Mouse (Mus musculus): ENCODE results near the gene Vps13d. TPM values are rescaled to one million over a fixed set of nuclear protein-coding genes. Genes with fewer than 3 reads are reported as not detected.
A peak's percentile ranks its signal among the peaks of the same experiment; 100 is the strongest.

The Vps13d gene
- polyA plus RNA-seq, 1 experiment from 2014 or later: 6.1 TPM

DNA sequence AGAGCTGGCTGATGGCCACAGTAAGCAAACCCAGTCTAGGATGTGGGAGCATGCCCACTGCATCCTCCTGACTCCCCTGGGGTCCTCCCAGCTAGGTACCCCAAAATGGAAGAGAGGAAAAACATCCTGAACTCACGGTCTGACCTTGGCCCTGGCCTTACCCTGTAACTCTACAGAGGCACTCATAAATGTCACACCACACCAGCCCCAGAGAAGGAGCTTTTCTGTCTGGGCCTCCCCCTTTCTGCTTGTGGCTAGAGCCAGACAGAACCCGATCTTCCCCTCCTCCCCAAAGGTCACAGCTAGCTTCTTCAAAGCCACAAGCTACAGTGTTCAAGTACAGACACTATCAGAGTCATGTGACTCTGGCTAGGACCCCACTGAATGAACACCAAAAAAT, 26.6 kb upstream of the Vps13d start:
- Histone ChIP-seq H3K4me1 (replicated peaks) (no peaks in the 10 kb centered on the region), H3K27ac (no peak overlapping the region), H3K9me3 (no peaks in the 10 kb centered on the region), H3K27me3 (ENCODE audit: insufficient read depth, poor library complexity, severe bottlenecking) (no peaks in the 10 kb centered on the region), H3K4me3 (no peak overlapping the region), H3K36me3 (no peaks in the 10 kb centered on the region)
- DNase-seq (ENCODE audit: low spot score): no peak
- WGBS: 72% methylated on average over 2 of the region's 2 CpGs

DNA sequence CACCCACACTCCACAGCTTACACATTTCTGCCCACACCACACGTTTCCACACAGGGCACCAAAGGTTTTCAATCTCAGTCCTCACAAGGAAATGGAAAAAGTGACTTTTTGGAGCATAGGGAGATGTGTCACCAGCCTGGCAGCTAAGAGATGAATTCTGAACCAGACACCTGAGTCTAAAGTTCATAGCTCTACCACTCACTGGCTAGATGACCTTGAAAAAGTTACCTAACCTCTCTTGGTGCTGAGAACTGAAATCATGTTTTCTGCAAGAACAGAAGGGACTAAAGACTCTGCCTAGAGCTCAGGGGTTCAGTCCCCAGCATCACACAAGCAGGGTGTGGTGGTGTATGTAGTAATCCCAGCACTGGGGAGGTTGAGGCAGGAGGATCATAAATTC, 25.2 kb upstream of the Vps13d start:
- DNase-seq (ENCODE audit: low spot score): no peak
- no peak overlapping the region for H3K4me3 ChIP-seq
- WGBS: 82% methylated on average over 1 of the region's 1 CpGs
- H3K36me3 ChIP-seq: no peaks in the 10 kb centered on the region
- H3K4me1 ChIP-seq (replicated peaks): peaks cover 5% of the 10 kb centered on the region; the same call in 1 of the 2 replicates
- no peak overlapping the region for H3K27ac ChIP-seq
- no peaks in the 10 kb centered on the region for H3K27me3 ChIP-seq (ENCODE audit: insufficient read depth, poor library complexity, severe bottlenecking)
- H3K9me3 ChIP-seq: no peaks in the 10 kb centered on the region

DNA sequence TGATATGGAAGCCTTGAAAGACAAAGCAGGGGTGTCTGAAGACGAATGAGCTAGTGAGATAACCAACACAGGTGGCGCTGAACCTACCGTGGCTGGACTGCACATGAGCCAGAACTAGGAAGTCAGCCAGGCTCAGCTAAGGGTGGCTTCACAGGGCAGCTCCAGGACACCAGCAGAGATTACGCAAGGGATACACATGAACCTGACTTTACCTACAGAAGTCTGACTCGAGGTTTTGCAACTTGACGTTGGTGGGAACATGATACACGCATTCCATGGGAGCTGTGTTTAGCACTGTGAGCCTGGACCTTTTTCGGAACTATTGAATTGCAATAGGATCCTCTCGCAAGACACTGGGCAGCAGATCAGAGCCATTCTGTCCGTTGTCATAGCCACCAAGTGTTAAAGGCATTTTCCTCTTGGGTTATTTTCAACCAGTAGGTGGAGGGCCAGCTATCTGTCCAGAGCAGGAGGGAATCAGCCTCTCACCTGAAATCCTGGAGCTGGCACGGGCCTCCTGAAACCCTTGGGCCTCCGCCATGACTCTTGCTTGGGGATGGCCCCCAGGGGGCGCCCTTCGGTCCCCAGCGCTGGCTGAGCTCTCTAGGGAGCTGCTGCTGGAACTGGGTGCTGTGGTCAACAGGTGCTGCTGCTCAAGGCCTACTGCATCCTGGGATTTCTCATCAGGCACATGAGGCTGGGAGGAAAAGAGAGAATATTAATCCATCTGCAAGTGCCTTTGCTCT, 24.6 kb upstream of the Vps13d start:
- Histone ChIP-seq H3K4me1 (replicated peaks) (peaks cover 11% of the 10 kb centered on the region), H3K36me3 (no peaks in the 10 kb centered on the region), H3K4me3 (no peak overlapping the region), H3K27ac (no peak overlapping the region), H3K9me3 (no peaks in the 10 kb centered on the region), H3K27me3 (ENCODE audit: insufficient read depth, poor library complexity, severe bottlenecking) (no peaks in the 10 kb centered on the region)
- 69% methylated on average over 15 of the region's 15 CpGs for WGBS
- DNase-seq (ENCODE audit: low spot score): no peak

DNA sequence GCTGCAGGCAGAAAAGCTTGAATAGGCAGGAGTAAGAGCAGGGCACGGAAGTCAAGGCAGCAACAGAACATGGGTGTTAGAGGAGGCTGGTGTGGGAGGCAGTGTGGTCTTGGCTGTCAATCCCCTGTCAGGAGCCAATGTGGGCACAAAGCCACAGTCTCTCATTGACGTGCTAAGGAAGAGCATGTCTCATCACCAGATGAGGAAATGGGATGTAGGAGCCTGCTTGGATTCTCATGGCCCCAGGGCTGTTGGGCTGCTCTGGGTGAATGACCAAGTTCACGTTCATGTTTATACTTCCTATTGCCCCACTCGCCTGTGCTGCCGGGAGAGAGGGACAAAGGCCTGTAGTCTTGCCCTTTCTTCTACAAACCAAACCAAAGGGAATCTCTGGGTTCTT, 23.0 kb upstream of the Vps13d start:
- H3K4me1 ChIP-seq (replicated peaks): peaks cover 11% of the 10 kb centered on the region
- no peaks in the 10 kb centered on the region for H3K9me3 ChIP-seq
- no peaks in the 10 kb centered on the region for H3K36me3 ChIP-seq
- DNase-seq (ENCODE audit: low spot score): no peak
- H3K27me3 ChIP-seq (ENCODE audit: insufficient read depth, poor library complexity, severe bottlenecking): no peaks in the 10 kb centered on the region
- H3K27ac ChIP-seq: no peak overlapping the region
- 71% methylated on average over 5 of the region's 5 CpGs for WGBS
- H3K4me3 ChIP-seq: no peak overlapping the region

DNA sequence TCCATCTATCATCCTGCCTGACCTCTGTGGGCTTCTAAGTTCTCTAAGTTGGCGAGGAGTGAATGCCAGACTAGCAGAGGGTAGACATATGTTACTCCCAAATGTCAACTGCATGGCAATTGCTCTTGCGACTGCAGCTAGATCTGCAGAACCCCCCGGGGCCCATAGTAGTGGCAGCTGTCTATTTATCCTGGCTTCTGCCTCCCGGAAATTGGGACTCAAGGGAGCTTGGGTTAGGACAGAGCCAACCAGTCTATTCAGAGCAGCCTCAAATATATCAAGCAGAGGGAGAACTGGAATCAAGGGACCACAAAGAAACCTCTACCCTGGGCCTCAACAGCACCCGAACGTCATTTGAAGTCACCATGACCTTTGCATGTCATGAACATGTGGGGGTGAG, 22.2 kb upstream of the Vps13d start:
- H3K4me1 ChIP-seq (replicated peaks): peaks cover 11% of the 10 kb centered on the region
- no peak overlapping the region for H3K4me3 ChIP-seq
- H3K27me3 ChIP-seq (ENCODE audit: insufficient read depth, poor library complexity, severe bottlenecking): no peaks in the 10 kb centered on the region
- H3K9me3 ChIP-seq: no peaks in the 10 kb centered on the region
- WGBS: 80% methylated on average over 6 of the region's 6 CpGs
- H3K36me3 ChIP-seq: no peaks in the 10 kb centered on the region
- no peak overlapping the region for H3K27ac ChIP-seq
- no peak for DNase-seq (ENCODE audit: low spot score)

DNA sequence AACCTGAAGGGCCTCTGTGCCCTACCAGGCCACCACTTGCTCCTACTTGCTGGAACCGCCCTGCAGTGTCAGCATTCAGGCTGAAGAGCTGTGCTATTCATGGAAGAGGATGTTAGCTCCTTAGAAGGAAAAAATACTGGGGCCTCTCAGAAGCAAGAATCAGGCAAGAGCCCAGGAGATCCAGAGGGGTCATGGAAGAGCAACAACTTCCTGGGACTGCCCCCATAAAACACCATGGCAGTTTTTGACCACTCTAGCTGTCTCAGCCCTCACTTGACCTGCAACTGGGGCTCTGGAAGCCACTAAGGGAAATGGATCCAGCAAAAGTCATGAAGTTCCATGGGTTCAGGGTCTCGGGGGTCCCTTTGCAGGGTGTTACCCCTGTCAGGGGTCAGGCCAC, 20.6 kb upstream of the Vps13d start:
- WGBS: 78% methylated on average over 2 of the region's 2 CpGs

DNA sequence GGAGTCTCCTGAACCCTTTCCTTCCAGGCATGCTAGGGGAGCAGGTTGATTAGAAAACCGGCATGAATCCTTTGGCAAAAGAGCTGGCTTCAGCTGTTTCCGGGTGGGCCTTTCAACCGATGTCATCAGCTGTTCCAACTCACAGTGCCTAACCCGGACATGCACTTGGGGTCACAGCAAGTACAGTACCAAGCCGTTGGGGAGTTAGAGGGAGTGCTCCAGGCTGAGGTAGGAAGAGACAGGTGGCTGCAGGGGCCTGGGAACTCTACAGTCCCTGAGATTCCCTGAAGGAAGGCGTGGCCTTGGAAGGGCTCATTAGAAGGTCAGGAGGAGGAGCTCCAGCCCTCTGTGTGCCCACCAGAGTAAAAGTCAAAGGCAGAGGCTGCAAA, 20.0 kb upstream of the Vps13d start:
- H3K36me3 ChIP-seq: no peaks in the 10 kb centered on the region
- H3K9me3 ChIP-seq: no peaks in the 10 kb centered on the region
- peak overlapping the region; percentile 16; the same call in 1 of the 2 replicates for H3K27ac ChIP-seq
- no peak overlapping the region for H3K4me3 ChIP-seq
- no peak for DNase-seq (ENCODE audit: low spot score)
- 56% methylated on average over 6 of the region's 6 CpGs for WGBS
- H3K27me3 ChIP-seq (ENCODE audit: insufficient read depth, poor library complexity, severe bottlenecking): no peaks in the 10 kb centered on the region
- peaks cover 11% of the 10 kb centered on the region for H3K4me1 ChIP-seq (replicated peaks)

More for the DNA sequence above, 20.6 kb upstream of the Vps13d start:
- DNase-seq (ENCODE audit: low spot score): no peak
- H3K36me3 ChIP-seq: no peaks in the 10 kb centered on the region
- H3K4me1 ChIP-seq (replicated peaks): peaks cover 11% of the 10 kb centered on the region
- H3K27ac ChIP-seq: no peak overlapping the region
- no peaks in the 10 kb centered on the region for H3K9me3 ChIP-seq
- H3K27me3 ChIP-seq (ENCODE audit: insufficient read depth, poor library complexity, severe bottlenecking): no peaks in the 10 kb centered on the region
- H3K4me3 ChIP-seq: no peak overlapping the region

DNA sequence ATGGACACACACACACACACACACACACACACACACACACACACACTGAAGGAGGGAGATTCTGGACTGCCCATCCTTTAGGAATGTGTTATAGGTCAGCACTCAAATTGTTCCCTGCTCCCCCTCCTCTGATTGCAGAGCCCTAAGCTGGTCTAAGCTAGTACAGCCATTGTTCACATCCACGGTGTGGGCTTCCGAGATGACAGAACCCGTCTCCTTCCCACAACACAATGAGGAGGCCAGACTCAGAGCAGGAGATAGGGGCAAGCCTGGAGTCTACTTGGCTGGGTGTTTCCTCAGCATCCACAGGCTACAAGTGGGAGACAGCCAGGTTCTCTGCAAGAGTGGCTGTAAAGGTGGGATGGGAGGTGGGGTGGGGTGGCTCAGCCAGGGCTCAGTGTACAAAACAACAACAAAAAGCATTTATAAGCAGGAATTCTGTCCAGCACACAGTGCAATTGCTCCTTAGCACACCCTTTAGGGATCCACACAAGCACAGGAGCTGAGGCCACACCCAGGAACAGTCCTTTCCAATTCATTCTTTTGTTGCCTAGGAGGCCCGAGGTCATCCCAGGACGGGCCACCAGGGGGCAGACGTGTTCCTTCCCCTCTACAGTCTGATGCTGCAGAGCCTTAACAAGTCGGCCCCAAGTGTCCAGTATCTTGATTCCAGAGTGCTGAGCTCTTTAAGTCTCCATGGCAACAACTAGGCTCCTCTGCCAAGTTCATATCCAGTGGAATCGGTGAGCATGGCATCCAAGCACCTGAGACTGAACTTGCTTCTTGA, 19.4 kb upstream of the Vps13d start:
- peak overlapping the region; percentile 51 for H3K27ac ChIP-seq
- WGBS: 35% methylated on average over 8 of the region's 8 CpGs
- H3K4me1 ChIP-seq (replicated peaks): peaks cover 11% of the 10 kb centered on the region

DNA sequence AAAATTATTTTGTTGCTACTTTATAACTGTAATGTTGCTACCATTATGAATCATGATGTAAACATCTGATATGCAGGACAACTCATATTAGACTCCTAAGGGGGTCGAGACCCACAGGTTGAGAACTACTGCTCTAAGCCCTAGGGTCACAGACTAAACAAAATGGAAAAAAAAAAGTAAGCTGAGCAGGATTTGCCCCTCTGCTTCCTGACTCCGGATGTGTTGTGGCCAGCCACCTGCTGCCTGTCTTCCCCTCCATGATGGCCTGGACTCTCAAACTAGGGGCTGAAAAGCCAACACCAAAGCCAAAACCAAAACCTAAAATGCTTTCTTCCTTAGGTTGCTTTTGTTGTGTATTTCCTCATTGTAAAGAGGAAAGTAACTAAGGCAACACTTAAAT, 16.3 kb upstream of the Vps13d start:
- peaks cover 11% of the 10 kb centered on the region for H3K4me1 ChIP-seq (replicated peaks)
- no peak overlapping the region for H3K27ac ChIP-seq
- no peaks in the 10 kb centered on the region for H3K27me3 ChIP-seq (ENCODE audit: insufficient read depth, poor library complexity, severe bottlenecking)
- H3K36me3 ChIP-seq: no peaks in the 10 kb centered on the region
- no peak for DNase-seq (ENCODE audit: low spot score)
- 77% methylated on average over 2 of the region's 2 CpGs for WGBS
- H3K4me3 ChIP-seq: no peak overlapping the region
- no peaks in the 10 kb centered on the region for H3K9me3 ChIP-seq

More for the DNA sequence above, 19.4 kb upstream of the Vps13d start:
- H3K36me3 ChIP-seq: no peaks in the 10 kb centered on the region
- H3K4me3 ChIP-seq: no peak overlapping the region
- H3K27me3 ChIP-seq (ENCODE audit: insufficient read depth, poor library complexity, severe bottlenecking): no peaks in the 10 kb centered on the region
- H3K9me3 ChIP-seq: no peaks in the 10 kb centered on the region
- peak; percentile 91 for DNase-seq (ENCODE audit: low spot score)

DNA sequence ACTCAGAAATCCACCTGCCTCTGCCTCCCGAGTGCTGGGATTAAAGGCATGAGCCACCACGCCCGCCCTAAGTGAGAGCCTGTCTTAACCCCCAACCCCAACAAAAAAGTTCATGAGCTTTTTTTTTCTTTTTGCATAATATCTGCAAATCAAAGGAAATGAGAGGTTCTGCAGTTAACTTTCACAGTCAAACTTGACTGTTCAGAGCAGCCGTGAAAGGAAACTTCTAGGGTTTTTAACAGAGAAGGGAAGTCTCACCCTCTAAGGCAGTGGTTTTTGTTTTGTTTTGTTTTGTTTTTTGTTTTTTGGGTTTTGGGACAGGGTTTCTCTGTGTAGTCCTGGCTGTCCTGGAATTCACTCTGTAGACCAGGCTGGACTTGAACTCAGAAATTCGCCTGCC, 15.8 kb upstream of the Vps13d start:
- peaks cover 11% of the 10 kb centered on the region for H3K4me1 ChIP-seq (replicated peaks)
- no peak overlapping the region for H3K4me3 ChIP-seq
- no peaks in the 10 kb centered on the region for H3K27me3 ChIP-seq (ENCODE audit: insufficient read depth, poor library complexity, severe bottlenecking)
- 91% methylated on average over 5 of the region's 5 CpGs for WGBS
- H3K9me3 ChIP-seq: no peaks in the 10 kb centered on the region
- no peaks in the 10 kb centered on the region for H3K36me3 ChIP-seq
- H3K27ac ChIP-seq: no peak overlapping the region
- no peak for DNase-seq (ENCODE audit: low spot score)

DNA sequence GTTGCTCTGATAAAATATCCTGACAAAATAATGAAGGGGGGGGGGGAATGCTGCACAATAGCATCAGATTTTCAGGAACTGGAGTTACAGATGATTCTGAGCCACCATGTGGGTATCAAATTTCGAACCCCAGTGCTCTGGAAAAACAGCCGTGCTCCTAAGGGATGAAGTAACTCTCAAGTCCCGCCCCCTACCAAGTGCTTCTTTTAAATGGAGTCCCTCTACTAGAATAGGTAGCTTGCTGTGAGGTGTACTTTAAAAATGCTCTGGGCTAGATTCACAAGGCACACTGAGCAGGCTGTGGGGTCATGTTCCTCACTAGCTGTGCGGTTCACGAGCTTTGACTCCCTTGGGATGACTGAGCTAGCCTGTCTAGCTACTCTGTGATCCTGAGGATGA, 14.9 kb upstream of the Vps13d start:
- Histone ChIP-seq H3K27me3 (ENCODE audit: insufficient read depth, poor library complexity, severe bottlenecking) (no peaks in the 10 kb centered on the region), H3K4me1 (replicated peaks) (peaks cover 2% of the 10 kb centered on the region), H3K36me3 (no peaks in the 10 kb centered on the region), H3K27ac (no peak overlapping the region), H3K4me3 (no peak overlapping the region), H3K9me3 (no peaks in the 10 kb centered on the region)
- 26% methylated on average over 5 of the region's 5 CpGs for WGBS
- DNase-seq (ENCODE audit: low spot score): no peak

DNA sequence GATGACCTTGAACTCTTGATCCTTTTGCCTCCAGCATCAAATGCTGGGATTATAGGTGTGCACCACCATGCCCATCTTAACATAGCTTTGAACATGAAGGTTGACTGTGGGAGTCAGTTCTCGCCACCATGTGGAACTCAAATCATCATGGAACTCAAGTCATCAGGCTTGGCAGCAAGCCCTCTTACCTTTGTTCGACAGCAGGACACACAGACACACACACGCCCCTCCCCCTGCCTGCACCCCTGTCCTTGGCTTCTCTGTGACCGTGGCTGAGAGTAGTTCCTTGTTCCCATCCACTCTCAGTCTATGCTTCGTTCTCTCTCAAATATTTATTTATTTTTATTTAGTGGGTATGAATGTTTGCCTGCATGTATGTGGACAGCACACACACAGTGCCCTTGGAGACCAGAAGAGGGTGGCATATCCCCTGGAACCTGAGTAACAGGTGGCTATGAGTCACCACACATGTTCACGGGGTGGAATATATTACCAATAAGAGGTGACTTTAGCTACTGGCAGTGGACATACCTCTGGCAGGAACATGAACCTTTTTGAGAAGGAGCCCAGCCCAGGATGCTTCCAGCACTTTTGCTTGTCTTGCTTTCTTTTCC, 14.4 kb upstream of the Vps13d start:
- no peak for DNase-seq (ENCODE audit: low spot score)
- H3K36me3 ChIP-seq: no peaks in the 10 kb centered on the region
- 82% methylated on average over 6 of the region's 6 CpGs for WGBS
- H3K27me3 ChIP-seq (ENCODE audit: insufficient read depth, poor library complexity, severe bottlenecking): no peaks in the 10 kb centered on the region
- H3K4me3 ChIP-seq: no peak overlapping the region
- no peaks in the 10 kb centered on the region for H3K4me1 ChIP-seq (replicated peaks)
- H3K9me3 ChIP-seq: no peaks in the 10 kb centered on the region
- no peak overlapping the region for H3K27ac ChIP-seq

DNA sequence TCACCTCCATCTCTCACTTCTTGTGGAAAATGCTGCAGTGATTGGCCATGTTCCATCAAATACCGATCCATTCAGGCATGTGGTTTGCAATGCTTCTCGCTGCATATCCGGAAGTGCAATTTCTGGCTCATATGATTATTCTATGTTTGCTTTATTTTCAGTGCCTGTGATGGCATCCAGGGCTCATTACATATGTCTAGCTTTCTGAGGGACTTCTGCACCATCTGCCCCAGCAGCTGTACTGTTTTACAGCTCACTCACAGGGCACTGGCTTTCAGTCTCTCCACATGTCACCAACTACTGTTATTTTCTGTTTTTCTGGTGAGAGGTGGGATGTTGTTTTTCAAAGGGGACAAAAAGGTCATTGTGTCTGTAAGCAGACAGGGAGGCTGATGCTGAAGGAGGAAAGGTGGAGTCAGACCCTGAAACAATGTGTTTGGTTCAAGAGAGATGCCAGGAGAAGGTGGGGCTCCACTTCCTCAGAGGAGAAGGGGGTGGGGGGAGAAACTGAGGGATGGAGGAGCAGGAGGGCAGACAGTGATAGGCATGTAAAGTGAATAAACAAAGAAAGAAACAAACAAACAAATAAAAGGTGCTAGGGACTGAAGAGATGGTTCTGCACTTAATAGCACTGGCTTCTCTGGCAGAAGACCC, 13.0 kb upstream of the Vps13d start:
- 91% methylated on average over 3 of the region's 3 CpGs for whole genome bisulfite sequencing
- Histone ChIP-seq H3K9me3 (no peaks in the 10 kb centered on the region), H3K4me3 (no peak overlapping the region), H3K4me1 (replicated peaks) (no peaks in the 10 kb centered on the region), H3K27me3 (ENCODE audit: insufficient read depth, poor library complexity, severe bottlenecking) (no peaks in the 10 kb centered on the region), H3K27ac (no peak overlapping the region), H3K36me3 (no peaks in the 10 kb centered on the region)
- DNase-seq (ENCODE audit: low spot score): no peak

All from hindbrain, embryonic 10.5 days (tissue).